Mouse (Mus musculus) T-helper 1 cell (primary cell): ENCODE results near the gene Ttc39d.

Experiments used
- in situ Hi-C: fragments of 300-600 bp; cut with MboI, MseI; formaldehyde crosslinking; loops from one replicate; pipeline ENCODE4 v1.15.1; 2025; ENCODE audit warnings: high pct_unique_total_duplicates

Gene Ttc39d

DNA sequence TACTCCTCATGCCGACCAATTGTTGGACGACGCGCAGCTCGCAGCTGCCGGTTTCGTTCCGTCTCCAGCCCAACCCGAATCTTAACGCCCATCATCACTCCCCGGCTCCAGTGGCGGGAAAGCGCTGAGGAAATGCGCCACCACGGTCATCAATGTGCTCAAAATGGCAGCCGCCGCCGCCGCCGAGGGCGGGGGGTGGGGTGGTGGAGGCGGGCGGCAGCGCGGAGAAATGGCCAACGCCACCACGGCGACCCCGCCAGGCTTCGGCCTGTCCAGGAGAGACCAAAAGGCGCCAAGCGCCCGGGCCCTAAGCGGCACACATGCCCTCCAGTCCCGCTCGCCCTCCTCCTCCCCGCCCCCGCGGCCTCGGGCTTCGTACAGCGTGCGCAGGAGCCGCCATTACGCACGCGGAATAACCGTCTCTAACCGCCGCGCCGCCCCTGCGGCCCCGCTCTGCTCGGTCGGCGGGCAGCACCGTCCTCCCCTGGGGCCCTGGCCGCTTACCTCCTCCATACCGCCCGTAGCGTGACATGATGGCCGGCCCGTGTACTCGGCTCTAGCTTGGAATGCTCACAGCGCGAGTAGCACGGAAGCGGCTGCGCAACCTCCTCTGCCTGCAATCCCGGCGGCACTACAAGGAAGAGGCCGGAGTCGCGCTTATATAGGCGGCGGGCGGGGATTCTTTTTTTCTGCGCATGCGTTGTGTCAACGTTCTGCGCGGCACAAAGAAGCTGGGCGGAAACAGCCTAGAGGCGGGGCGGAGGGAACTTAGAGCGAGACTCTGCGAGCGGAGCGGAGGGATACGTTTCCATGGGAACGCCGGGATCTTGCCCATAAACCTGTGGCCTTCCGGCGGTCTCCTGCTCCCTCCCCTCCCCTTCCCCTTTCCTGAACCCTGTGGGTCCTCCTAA is at the start of gene Ttc39d, which contains the start of gene Srsf7:
Gene Ttc39d, plus strand, starts transcription at position 790 of the 911 bp plus-strand sequence.
Gene Srsf7, minus strand, starts transcription at position 637 of the 911 bp plus-strand sequence.
- in situ Hi-C loops = no loop called here

DNA sequence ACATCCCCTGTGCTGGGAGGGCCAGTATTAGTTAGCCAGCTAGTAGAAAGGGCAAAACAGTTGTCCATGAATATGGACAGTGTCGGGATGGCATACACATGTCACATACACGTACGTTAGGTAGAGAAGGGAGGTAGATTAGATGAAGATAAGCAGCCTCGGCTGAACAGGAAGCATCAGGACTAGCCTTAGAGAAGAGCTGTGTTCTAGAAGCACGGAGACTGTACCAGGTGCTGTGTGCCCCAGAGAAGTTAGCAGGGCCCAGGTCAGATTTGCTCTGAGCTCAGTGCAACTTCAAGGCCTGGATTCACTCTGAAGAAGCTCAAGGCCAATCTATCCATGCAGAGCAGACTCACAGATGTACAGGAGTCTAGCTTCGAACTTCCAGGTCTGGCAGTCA is 49.8 kb upstream of the Ttc39d start:
- in situ Hi-C loops = no loop called here

DNA sequence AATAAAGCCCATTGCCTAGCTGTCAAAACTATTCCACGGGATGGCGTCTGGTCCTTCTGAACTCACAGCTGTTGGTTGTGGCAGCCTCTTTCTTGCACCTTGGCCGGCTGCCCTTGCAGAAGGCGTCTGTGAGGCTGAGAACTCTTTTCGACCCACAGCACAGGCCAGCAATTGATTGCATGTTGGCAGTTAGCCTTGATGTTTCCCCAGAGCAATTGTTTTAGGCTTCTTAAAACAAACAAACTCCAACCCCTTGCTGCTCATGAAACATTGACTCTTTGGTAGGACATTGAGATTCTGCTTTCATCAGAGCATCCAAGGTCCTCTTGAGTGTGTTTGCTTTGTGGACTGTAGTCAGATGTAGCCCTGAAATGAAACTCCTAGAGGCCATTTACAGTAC is 46.8 kb upstream of the Ttc39d start:
- in situ Hi-C loops = no loop called here

DNA sequence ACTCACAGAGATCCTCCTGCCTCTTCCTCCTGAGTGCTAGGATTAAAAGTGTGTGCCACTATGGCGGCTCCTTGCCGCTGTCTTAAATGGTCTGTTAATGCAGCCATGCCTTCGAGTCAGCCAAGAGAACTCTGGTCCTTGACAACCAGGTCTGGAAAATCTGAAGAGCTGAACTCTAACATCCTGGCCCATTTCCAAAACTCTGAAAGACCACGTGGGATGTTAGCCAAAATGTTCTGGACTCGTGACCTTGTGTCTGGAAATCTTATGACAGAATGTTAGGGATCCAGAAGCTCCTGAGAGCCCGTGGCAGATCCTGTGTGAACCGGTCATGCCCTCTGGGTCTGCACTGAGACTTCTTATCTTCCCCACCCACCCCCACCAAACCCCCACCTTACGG is 43.3 kb upstream of the Ttc39d start:
- in situ Hi-C loops = no loop called here

DNA sequence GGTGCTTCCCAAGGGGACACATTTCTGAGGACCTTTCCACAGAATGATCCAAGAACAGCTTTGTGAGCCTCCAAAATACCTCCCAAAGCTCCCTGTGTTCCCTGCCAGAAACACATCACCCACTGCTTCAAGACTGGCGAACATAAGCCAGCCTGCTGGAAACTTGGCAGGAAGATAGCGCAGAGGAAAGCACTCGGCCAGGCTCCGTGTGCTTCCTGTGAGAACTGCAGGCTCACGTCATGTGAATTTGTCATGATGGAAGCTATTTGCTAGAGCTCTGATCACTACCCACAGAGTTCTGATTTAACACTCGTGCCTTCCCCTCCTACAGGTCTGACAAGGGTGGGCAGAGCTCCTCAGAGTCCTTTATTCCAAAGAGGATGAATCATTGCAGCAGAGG is 41.5 kb upstream of the Ttc39d start:
- in situ Hi-C loops = no loop called here

DNA sequence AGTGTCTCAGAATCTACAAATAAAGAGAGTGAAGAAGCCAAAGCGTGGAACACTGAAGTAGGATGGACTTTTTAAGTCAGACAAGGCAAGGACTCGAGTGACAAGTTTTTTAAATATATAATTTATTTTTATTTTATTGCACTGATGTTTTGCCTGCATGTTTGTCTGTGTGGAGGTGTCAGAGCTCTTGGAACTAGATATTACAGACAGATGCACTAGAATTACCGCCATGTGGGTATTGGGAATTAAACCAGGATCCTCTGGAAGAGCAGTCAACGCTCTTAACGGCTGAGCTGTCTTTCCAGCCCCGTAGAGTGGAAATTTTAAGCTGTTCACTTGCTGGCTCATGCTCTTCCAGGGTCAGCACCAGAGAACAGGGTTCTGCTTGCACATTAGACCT is 40.9 kb upstream of the Ttc39d start:
- in situ Hi-C loops = no loop called here

DNA sequence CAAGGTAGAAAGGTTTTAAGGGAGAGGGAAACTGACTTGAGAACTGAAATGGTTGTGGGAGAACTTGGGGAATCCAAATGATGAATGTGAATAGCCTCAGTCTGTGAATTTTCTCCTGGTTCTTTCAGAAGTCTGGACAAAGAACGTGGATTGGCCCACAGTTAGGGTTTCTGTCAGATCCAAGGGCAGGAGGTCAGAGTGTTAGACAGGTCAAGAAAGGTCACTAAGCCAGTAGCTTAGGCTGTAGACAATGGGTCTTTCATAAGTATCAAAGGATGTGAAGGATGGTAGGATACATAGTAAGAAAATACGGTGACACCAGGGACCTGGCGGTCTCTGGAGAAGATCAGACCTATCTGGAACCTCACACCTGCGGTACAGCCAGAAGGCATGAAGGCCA is 39.8 kb upstream of the Ttc39d start:
- in situ Hi-C loops = no loop called here

DNA sequence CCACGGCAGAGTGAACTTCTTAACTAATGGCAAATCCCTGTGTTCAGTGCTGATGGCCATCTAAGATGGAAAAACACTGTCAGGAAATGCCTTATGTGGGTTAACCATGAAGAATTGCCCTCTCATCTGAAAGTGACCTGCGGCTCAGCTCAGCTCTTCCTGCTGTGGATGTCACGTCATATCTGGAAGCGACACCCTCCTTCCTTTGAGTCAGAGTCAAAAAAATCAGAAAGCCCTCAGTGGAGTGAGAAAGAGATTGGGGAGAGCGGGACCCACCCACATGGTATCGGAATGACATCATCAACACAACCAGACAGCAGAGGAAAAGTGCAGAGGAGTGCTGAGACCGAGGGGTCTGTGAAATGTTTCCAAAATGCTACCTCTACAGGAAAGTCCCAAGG is 39.4 kb upstream of the Ttc39d start:
- in situ Hi-C loops = no loop called here

DNA sequence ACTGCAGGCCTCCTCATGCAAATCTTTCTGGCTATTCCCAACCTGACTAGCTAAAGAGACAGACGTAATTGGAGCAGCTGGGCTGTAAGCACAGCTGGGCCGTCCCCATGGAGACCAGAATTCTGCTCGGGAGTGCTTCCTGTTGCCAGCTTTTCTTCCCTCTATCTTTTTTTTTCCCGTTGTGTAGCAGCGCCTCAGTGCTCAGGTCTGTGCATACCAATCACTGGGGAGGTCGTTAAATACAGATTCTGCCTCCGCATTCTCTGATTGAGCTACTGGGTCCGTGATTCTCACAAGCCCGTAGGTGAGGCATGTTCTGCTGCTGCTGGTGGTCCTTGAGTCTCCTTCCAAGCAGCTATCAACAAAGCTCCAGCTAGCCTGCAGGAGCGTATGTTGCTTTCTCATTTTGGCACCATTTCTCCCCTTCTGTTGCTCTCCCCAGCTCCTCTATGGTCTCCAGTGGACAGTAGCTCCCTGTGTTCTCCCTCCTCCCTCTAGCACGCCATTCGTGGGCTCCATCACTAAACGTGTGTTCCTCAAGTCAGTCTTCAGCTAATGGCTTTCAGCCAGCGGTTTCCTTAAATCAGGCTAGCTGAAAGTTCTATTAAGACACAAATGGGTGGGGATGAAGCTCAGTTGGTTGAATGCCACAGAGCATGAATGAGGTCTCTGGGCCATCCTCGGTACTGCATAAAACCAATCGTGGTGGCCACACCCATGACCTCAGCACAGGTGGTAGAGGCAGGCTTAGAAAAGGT is 38.7 kb upstream of the Ttc39d start:
- in situ Hi-C loops = no loop called here

DNA sequence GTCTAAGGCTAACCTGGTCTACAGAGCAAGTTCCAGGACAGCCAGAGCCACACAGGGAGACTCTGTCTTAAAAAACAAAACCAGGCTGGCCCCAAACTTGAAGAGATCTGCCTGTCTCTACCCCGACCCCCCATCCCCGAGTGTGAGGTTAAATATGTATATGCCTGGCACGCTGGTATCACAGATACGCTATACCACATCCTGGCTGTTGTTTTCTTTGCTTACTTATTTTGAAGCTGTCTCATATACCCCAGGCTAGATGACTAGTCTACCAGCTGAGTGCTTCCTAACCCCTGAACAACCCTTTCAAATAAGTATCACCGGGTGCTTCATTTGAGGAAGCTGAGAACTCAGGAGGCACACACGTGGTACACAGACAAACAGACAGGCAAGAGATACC is 37.5 kb upstream of the Ttc39d start:
- in situ Hi-C loops = loop anchor here (5.0 kb wide), 1 partner anchor 32 kb away; no protein-coding TSS in a partner anchor

DNA sequence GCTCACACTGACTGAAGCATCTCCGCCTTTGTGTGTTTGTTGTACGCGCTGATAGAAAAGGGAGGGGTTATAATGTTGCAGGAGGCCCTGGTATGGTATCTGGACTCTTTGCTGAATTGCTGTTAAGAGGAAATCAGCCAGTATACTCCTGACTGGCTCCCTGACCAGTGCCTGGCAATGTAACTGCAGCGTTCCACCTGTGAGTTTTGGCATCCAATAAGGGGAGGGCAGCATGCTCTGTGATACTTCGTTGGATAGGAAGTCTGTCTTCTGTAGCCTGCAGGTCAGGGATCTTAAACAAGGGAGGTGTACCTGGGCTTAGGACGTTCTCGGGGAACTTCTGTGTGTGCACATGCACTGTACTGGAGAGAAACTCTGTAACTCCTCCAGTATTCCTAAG is 36.3 kb upstream of the Ttc39d start:
- in situ Hi-C loops = loop anchor here (5.0 kb wide), 1 partner anchor 34 kb away; no protein-coding TSS in a partner anchor

DNA sequence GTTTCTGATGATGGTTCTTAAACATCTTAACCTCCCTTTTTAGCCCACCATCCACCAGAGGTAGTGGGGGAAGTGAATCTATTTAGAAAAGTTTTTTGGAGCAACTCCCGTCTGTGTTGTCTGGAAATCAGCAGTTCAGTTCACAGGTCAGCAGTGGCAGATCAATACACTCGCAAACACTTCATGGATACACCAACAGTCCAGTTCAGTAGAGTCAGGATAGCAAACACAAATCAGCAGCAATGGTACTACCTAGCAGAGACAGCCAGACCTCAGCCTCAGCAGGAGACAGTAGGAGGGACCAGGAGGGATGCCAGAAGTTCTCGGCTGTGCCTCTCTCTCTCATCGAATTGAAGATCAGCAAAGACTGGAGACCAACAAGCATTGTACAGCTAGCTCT is 35.3 kb upstream of the Ttc39d start:
- in situ Hi-C loops = loop anchor here (5.0 kb wide), 1 partner anchor 35 kb away; no protein-coding TSS in a partner anchor

DNA sequence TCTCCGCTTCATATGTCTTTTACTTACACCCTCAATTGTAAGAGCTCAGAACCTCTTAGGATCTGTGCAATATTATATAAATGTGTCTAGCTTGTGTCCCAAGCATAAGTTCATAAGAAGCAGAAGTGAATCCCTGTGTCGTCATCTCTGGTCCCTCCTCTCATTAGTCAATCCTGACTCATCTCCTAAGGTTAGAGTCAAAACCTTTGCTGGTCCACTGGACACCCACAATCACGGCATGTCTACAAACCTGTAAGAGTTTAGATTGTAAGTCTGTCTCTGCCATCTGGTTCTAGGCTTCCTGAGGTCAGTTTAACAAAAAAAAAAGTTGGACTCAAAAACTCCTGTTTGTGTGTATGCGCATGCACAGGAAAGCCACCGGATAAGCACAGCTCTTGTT is 34.5 kb upstream of the Ttc39d start:
- in situ Hi-C loops = loop anchor here (5.0 kb wide), 1 partner anchor 35 kb away; no protein-coding TSS in a partner anchor

DNA sequence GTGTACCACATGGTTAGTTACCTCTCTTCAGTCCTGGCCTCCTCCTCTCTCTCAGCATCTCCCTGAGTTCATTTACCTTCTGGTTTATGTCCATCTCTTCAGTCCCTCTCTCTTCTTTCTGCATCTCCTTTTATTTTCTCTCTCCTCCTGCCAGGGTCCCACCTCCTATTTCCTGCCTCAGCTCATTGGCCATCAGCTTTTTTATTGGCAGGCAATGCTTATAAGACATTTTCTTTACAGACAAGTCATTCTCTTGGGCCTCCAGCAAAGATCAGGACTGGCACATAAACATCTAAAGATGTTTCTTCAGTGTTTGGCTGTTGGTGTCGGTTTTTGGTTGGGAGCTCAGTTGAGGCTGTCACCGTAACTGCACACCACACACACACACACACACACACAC is 33.6 kb upstream of the Ttc39d start:
- in situ Hi-C loops = loop anchor here (5.0 kb wide), 1 partner anchor 36 kb away; no protein-coding TSS in a partner anchor

DNA sequence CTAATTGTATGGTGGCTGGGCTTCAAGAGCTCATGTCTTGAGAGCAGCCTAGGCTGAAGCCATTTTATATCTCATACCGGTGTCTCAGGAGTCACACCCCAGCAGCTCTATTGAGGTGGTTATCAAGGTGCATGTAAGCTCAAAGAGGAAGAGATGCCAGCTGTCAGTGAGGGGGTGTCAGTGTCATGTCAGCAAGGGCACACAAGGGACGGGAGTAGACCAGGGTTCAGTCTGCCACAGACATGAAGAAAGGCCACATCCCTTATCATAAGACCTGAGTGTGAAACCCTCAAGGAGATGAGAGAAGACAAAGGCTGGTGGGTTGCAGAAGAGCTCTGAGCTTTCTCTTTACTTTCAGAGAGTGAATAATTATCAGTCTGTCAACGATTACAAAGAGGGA is 33.1 kb upstream of the Ttc39d start:
- in situ Hi-C loops = loop anchor here (5.0 kb wide), 1 partner anchor 37 kb away; no protein-coding TSS in a partner anchor

DNA sequence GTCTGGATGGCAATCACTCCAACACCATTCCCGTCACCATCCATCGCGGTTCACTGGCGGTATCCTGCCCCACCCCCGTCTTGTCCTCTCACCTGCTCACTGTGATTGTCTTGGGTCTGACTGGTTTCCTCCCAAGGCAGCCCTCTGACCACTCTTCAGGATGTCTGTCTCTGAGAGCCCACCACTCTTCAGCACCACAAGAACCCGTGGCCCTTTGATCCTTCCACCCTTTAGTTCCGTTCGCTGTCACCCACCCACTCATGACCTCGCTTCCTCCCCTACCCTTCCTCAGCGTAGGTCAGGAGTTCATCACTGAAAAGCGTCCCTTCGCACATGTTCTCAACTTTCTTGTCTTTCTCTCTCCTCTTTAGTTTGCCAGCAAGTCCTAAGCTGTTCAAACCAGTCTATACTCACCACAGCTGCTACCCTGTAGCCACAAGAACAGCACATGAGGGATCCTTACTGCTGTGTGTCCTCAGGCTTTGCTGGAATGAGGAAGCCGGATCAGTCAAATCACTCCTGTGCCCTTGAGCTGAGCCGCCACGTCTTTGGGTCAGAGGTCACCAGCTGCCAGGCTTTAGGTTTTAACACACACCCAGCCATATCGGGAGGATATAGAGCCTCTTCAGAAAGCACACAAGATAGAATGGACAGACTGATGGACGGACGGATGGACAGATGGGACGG is 32.4 kb upstream of the Ttc39d start:
- in situ Hi-C loops = loop anchor here (5.0 to 25.0 kb wide), 2 partner anchors 38 to 463 kb away; partner anchors contain the start of gene Cyp1b1

DNA sequence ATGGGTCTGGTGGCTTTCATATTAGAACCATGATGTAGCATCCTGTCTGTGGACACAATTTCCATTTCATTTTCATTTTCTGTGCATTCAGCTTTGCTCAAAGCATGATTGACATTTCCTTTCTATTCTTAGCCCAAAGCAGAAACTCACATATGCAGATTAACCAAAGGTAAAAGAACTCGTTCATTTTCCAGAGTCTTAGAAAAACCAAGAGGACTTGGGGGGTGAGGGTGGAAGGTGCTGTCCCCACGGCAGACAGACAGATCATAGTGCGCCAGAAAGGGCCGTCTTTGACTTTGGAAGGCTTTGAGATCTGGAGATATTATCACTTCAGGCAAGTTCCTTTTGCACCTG is 31.9 kb upstream of the Ttc39d start:
- in situ Hi-C loops = loop anchor here (25.0 kb wide), 1 partner anchor 463 kb away; the partner anchor contains the start of gene Cyp1b1

DNA sequence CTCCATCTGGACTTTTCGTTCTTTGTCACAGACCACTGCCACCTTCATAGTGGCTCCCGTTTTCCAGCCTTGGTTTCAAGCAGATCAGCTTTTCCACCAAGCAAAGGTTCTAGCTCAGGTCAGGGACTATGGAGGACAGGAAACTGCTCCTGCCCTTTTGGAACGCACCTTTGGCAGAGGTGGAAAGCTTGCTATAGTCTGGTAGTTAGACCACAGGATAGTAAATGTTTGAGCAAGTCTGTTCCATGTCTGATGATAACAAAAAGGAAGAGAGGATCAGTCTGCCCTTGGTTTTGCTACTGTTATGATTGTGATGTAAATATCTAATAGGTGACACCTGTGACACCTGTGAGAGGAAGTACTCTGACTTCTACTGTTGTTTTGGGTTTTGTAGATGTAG is 31.3 kb upstream of the Ttc39d start:
- in situ Hi-C loops = loop anchor here (25.0 kb wide), 1 partner anchor 464 kb away; the partner anchor contains the start of gene Cyp1b1

DNA sequence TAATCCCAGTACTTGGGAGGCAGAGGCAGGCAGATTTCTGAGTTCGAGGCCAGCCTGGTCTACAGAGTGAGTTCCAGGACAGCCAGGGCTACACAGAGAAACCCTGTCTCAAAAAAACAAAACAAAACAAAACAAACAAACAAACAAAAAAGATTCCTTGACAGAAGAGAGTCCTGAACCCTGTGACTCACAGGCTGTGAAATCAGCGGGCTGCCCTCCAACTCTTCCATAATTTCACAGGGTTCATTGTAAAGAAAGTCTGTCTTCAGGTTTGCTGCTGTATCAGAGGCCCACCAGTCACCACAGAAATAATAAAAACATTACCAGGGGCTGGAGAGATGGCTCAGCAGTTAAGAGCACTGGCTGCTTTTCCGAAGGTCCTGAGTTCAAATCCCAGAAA is 28.4 kb upstream of the Ttc39d start:
- in situ Hi-C loops = loop anchor here (25.0 kb wide), 1 partner anchor 467 kb away; the partner anchor contains the start of gene Cyp1b1

DNA sequence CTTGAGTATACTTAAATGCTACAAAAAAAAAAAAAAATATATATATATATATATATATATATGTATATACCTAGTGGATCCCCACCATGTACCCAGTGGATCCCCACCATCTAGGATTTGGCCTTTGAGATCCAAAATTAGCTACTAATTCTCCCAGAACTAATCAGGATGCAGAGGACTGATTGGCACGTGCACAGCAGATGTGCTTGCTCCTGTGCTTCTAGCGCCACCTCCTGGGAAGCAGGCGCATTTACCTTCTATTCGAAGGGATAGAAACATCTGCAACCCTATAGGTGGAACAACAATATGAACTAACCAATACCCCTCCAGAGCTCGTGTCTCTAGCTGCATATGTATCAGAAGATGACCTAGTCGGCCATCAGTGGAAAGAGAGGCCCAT is 27.3 kb upstream of the Ttc39d start:
- in situ Hi-C loops = loop anchor here (5.0 to 25.0 kb wide), 3 partner anchors 133 to 468 kb away; partner anchors contain the start of genes Atl2 and Cyp1b1

DNA sequence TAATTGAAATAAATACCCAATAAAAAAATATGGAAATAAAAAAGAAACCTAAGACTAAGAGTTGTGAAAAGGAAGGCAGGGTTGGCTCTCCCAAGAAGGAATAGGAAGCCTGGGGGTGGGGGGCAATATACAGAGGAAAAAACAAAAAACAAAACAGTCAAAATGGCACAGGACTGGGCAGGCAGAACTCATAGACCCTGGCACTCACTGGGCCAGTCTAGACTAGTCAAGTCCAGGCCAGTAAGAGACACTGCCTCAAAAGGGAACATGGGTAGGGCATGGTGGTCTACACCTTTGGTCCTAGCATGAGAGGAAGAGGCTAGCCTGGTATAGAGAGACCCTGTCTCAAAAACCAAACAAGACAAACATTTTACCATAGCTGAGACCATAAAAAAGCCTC is 26.8 kb upstream of the Ttc39d start:
- in situ Hi-C loops = loop anchor here (5.0 to 25.0 kb wide), 3 partner anchors 133 to 468 kb away; partner anchors contain the start of genes Atl2 and Cyp1b1
